Mouse (Mus musculus): Measurements from ENCODE around the gene Spp2. TPM values are rescaled to one million over a fixed set of nuclear protein-coding genes. Genes with fewer than 3 reads are reported as not detected.
A peak's percentile ranks its signal among the peaks of the same experiment; 100 is the strongest.

The Spp2 gene
- total and polyA plus RNA-seq, 2 experiments from 2014 or later = 0.16 TPM; not detected in 1

GRCm38 (mm10) chr1:88412013-88412412 is 5.3 kb downstream of the Spp2 start:
- H3K36me3 ChIP-seq (replicated peaks; ENCODE audit: control insufficient read depth, insufficient read depth, low read length) = no peaks in the 10 kb centered on the region
- H3K4me3 ChIP-seq (ENCODE audit: low read depth, low read length) = no peak overlapping the region
- no peaks in the 10 kb centered on the region for H3K27me3 ChIP-seq (ENCODE audit: control insufficient read depth, insufficient read depth, low read length)
- no peak overlapping the region for H3K9ac ChIP-seq (replicated peaks; ENCODE audit: low read depth, low read length)
- no peak overlapping the region for H3K27ac ChIP-seq (ENCODE audit: low read depth)
- TF ChIP-seq CTCF (IDR thresholded peaks at IDR 0.05; ENCODE audit: low read depth) (no peak), EP300 (IDR thresholded peaks at IDR 0.05; ENCODE audit: low read depth) (no peak)
- no peak overlapping the region for H3K4me2 ChIP-seq (ENCODE audit: low read depth, low read length)
- H3K4me1 ChIP-seq (ENCODE audit: control insufficient read depth, insufficient read depth) = no peaks in the 10 kb centered on the region
- DNase-seq (ENCODE audit: low spot score) (no peak), ATAC-seq (ENCODE audit: insufficient read depth, low read depth) (no peak)
- H3K9me3 ChIP-seq (replicated peaks; ENCODE audit: control insufficient read depth, low read length) = no peaks in the 10 kb centered on the region
- WGBS = 68% methylated on average over 5 of the region's 5 CpGs

- Histone ChIP-seq H3K27me3 (ENCODE audit: control insufficient read depth, insufficient read depth, low read length) (no peaks in the 10 kb centered on the region), H3K4me1 (ENCODE audit: control insufficient read depth, insufficient read depth) (no peaks in the 10 kb centered on the region), H3K4me3 (ENCODE audit: low read depth, low read length) (no peak overlapping the region), H3K9ac (replicated peaks; ENCODE audit: low read depth, low read length) (no peak overlapping the region), H3K9me3 (replicated peaks; ENCODE audit: control insufficient read depth, low read length) (no peaks in the 10 kb centered on the region), H3K36me3 (replicated peaks; ENCODE audit: control insufficient read depth, insufficient read depth, low read length) (no peaks in the 10 kb centered on the region), H3K4me2 (ENCODE audit: low read depth, low read length) (no peak overlapping the region), H3K27ac (ENCODE audit: low read depth) (no peak overlapping the region)
- TF ChIP-seq EP300 (IDR thresholded peaks at IDR 0.05; ENCODE audit: low read depth) = no peak
- no peak for TF ChIP-seq CTCF (IDR thresholded peaks at IDR 0.05; ENCODE audit: low read depth)
- WGBS = 65% methylated on average over 2 of the region's 2 CpGs
- DNase-seq (ENCODE audit: low spot score) (no peak), ATAC-seq (ENCODE audit: insufficient read depth, low read depth) (no peak)
Observed at GRCm38 (mm10) chr1:88418943-88419342, 12.2 kb downstream of the Spp2 start.

DNA sequence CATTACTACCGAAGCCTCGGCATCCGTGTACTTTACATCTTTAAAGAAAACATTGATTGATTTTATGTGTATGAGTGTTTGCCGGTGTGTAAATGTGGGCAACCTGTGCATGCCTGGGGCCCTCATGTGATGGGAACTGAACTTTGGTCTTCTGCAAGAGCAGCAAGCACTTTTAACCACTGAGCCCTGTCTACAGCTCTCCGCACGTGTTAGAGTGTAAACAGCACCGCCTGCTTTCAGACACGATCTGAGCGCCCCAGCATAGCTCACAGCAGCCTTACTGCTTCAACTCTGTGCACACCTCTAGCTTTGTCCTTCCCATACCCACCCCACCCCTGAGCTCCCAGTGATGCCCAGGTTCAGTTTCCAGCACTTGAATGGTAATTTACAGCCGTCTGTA is 15.3 kb downstream of the Spp2 start:
- Histone ChIP-seq H3K9me3 (replicated peaks; ENCODE audit: control insufficient read depth, low read length) (no peaks in the 10 kb centered on the region), H3K9ac (replicated peaks; ENCODE audit: low read depth, low read length) (no peak overlapping the region), H3K4me3 (ENCODE audit: low read depth, low read length) (no peak overlapping the region), H3K36me3 (replicated peaks; ENCODE audit: control insufficient read depth, insufficient read depth, low read length) (no peaks in the 10 kb centered on the region), H3K27ac (ENCODE audit: low read depth) (no peak overlapping the region), H3K27me3 (ENCODE audit: control insufficient read depth, insufficient read depth, low read length) (no peaks in the 10 kb centered on the region), H3K4me1 (ENCODE audit: control insufficient read depth, insufficient read depth) (no peaks in the 10 kb centered on the region), H3K4me2 (ENCODE audit: low read depth, low read length) (no peak overlapping the region)
- TF ChIP-seq EP300 (IDR thresholded peaks at IDR 0.05; ENCODE audit: low read depth) = no peak
- TF ChIP-seq CTCF (IDR thresholded peaks at IDR 0.05; ENCODE audit: low read depth) = no peak
- WGBS = 76% methylated on average over 10 of the region's 10 CpGs
- no peak for DNase-seq (ENCODE audit: low spot score)
- ATAC-seq (ENCODE audit: insufficient read depth, low read depth) = no peak

- no peak overlapping the region for H3K9ac ChIP-seq (replicated peaks; ENCODE audit: low read depth, low read length)
- no peaks in the 10 kb centered on the region for H3K36me3 ChIP-seq (replicated peaks; ENCODE audit: control insufficient read depth, insufficient read depth, low read length)
- ATAC-seq (ENCODE audit: insufficient read depth, low read depth) (no peak), DNase-seq (ENCODE audit: low spot score) (no peak)
- no peaks in the 10 kb centered on the region for H3K9me3 ChIP-seq (replicated peaks; ENCODE audit: control insufficient read depth, low read length)
- H3K4me1 ChIP-seq (ENCODE audit: control insufficient read depth, insufficient read depth) = no peaks in the 10 kb centered on the region
- no peak overlapping the region for H3K27ac ChIP-seq (ENCODE audit: low read depth)
- H3K27me3 ChIP-seq (ENCODE audit: control insufficient read depth, insufficient read depth, low read length) = no peaks in the 10 kb centered on the region
- H3K4me2 ChIP-seq (ENCODE audit: low read depth, low read length) = no peak overlapping the region
- 59% methylated on average over 7 of the region's 7 CpGs for WGBS
- H3K4me3 ChIP-seq (ENCODE audit: low read depth, low read length) = no peak overlapping the region
- TF ChIP-seq EP300 (IDR thresholded peaks at IDR 0.05; ENCODE audit: low read depth) = no peak
- no peak for TF ChIP-seq CTCF (IDR thresholded peaks at IDR 0.05; ENCODE audit: low read depth)
Observed at GRCm38 (mm10) chr1:88422846-88423395, 16.2 kb downstream of the Spp2 start.

DNA sequence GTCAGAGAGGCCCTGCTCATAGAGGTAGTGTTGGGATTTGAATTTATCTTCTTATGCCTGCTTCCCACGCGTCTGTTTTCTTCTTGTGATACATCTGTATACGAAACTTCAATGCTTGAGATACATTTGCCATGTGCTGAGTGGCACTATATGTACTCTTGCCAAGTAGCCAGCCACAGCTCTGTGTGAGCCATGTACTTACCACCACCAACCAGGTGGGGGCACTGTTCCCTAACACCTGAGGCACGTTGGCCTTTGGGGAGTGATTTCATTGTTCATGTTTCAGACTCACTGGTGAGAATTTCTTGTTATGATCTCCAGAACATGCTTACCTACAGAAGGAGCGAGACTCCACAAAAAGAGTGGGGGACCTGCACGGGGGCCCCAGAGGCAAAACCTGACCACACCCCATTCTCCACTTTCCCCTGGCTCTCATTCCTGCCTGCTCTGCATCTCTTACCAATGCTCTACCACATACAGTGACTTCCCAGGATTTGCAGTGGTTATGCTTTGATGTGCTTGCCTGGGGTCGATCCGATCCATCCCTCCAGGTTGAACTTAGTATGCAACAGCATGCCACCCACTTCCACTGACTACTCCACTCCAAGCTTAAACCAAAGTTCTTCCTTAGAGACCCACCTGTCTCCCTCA is 18.0 kb downstream of the Spp2 start:
- ATAC-seq (ENCODE audit: insufficient read depth, low read depth) = no peak
- H3K27me3 ChIP-seq (ENCODE audit: control insufficient read depth, insufficient read depth, low read length) = no peaks in the 10 kb centered on the region
- H3K4me2 ChIP-seq (ENCODE audit: low read depth, low read length) = no peak overlapping the region
- DNase-seq (ENCODE audit: low spot score) = peak; percentile 53
- 21% methylated on average over 8 of the region's 8 CpGs for WGBS
- H3K36me3 ChIP-seq (replicated peaks; ENCODE audit: control insufficient read depth, insufficient read depth, low read length) = no peaks in the 10 kb centered on the region
- H3K4me1 ChIP-seq (ENCODE audit: control insufficient read depth, insufficient read depth) = no peaks in the 10 kb centered on the region
- no peak overlapping the region for H3K9ac ChIP-seq (replicated peaks; ENCODE audit: low read depth, low read length)
- H3K4me3 ChIP-seq (ENCODE audit: low read depth, low read length) = no peak overlapping the region
- H3K9me3 ChIP-seq (replicated peaks; ENCODE audit: control insufficient read depth, low read length) = no peaks in the 10 kb centered on the region
- TF ChIP-seq CTCF (IDR thresholded peaks at IDR 0.05; ENCODE audit: low read depth) (peak; percentile 98), EP300 (IDR thresholded peaks at IDR 0.05; ENCODE audit: low read depth) (no peak)
- H3K27ac ChIP-seq (ENCODE audit: low read depth) = no peak overlapping the region
